Mouse (Mus musculus) 416B (cell line): Measurements from ENCODE around the gene Gatb.

Experiments used
- DNase-seq: peaks from one replicate; pipeline ENCODE4 v3.0.0; 2011; ENCODE audit warnings: low read depth

Gene Gatb

GRCm38 (mm10) chr3:85573864-85574830 is at the start of gene Gatb:
TSS of gene Gatb (plus strand) at chr3:85574119.
- peak; percentile 99 for DNase-seq

- no peak for DNase-seq
These were observed 43.2 kb upstream of the Gatb start for GRCm38 (mm10) chr3:85530601-85531161.

- DNase-seq = no peak
These were observed 41.5 kb upstream of the Gatb start for GRCm38 (mm10) chr3:85532376-85532775.

GRCm38 (mm10) chr3:85535042-85535441 is 38.9 kb upstream of the Gatb start:
- DNase-seq = no peak

- DNase-seq = no peak
These were observed 38.0 kb upstream of the Gatb start for GRCm38 (mm10) chr3:85535621-85536520.

- peak; percentile 29 for DNase-seq
These were observed 31.2 kb upstream of the Gatb start for GRCm38 (mm10) chr3:85542765-85543164.

- peak; percentile 38 for DNase-seq
These were observed 30.3 kb upstream of the Gatb start for GRCm38 (mm10) chr3:85543652-85544051.

- DNase-seq = no peak
These were observed 23.6 kb upstream of the Gatb start for GRCm38 (mm10) chr3:85550312-85550711.

- DNase-seq = no peak
These were observed 22.6 kb upstream of the Gatb start for GRCm38 (mm10) chr3:85551352-85551751.

GRCm38 (mm10) chr3:85553731-85554277 is 20.1 kb upstream of the Gatb start:
- no peak for DNase-seq

- DNase-seq = no peak
These were observed 9.3 kb upstream of the Gatb start for GRCm38 (mm10) chr3:85564603-85565002.

- peak; percentile 96 for DNase-seq
These were observed 2.6 kb upstream of the Gatb start for GRCm38 (mm10) chr3:85571276-85571675.

- peak; percentile 85 for DNase-seq
These were observed 1.4 kb upstream of the Gatb start for GRCm38 (mm10) chr3:85572502-85572901.

GRCm38 (mm10) chr3:85573216-85573863 is 579 bp upstream of the Gatb start:
- DNase-seq = peak; percentile 19

- no peak for DNase-seq
These were observed 8.8 kb downstream of the Gatb start for GRCm38 (mm10) chr3:85582726-85583125.

- DNase-seq = no peak
These were observed 9.3 kb downstream of the Gatb start for GRCm38 (mm10) chr3:85583194-85583593.

- no peak for DNase-seq
These were observed 11.0 kb downstream of the Gatb start for GRCm38 (mm10) chr3:85584966-85585365.

GRCm38 (mm10) chr3:85588701-85589100 is 14.8 kb downstream of the Gatb start:
- DNase-seq = peak; percentile 53

- DNase-seq = no peak
These were observed 16.3 kb downstream of the Gatb start for GRCm38 (mm10) chr3:85590090-85590754.

GRCm38 (mm10) chr3:85592067-85592466 is 18.1 kb downstream of the Gatb start:
- DNase-seq = no peak
